Mouse (Mus musculus) testis, adult 2 months (tissue): ENCODE data around the gene Bid.

ENCODE experiments used
- CTCF ChIP-seq: fragments of 200-500 bp; IDR thresholded peaks from 2 replicates; pipeline ENCODE4 v1.5.1; 2012; ENCODE audit warnings: low read depth, mild to moderate bottlenecking, inconsistent platforms, low read length, moderate library complexity; ENCODE audit not compliant: control insufficient read depth, insufficient read depth, insufficient replicate concordance
- POLR2A ChIP-seq: fragments of 200-500 bp; IDR thresholded peaks from 2 replicates; pipeline ENCODE4 v1.6.1; 2012; ENCODE audit warnings: low read depth, mild to moderate bottlenecking, inconsistent platforms, low read length, moderate library complexity; ENCODE audit not compliant: control insufficient read depth

DNA sequence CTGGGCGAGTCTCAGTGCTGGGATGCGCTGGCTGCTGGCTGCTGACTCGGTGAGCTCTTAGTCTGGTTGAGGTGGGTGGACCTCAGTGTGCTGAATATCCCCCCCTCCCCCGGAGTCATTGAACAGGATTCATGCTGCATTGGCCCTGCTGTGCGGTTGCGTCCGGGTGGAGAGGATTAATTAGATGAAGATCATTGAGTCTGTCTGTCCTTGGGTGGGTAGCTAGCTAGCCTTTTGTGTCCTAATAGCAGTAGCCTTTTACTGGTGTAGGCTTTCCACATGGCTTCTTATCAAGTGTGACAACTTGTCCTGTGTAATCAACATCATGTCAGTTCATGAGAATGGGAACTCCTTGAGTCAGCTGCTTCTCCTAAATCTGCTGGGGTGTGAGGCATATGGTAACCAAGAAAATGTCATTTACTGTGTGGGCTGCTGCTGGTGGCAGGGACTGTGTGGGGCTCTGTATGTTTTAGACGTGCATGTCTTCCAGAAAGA is 58.4 kb downstream of the Bid start:
- TF ChIP-seq CTCF, result no peak
- TF ChIP-seq POLR2A, result no peak
